Mouse (Mus musculus) lung, embryonic 15.5 days (tissue): ENCODE data around the gene Vps37b. TPM values are rescaled to one million over a fixed set of nuclear protein-coding genes. Genes with fewer than 3 reads are reported as not detected.
"Not testable (repeated sequence)": the region's sequence is repeated elsewhere in the genome, so short reads cannot be mapped to it uniquely, and the experiment has no call there.

Experiments
- ATAC-seq: fragments of 200-750 bp; cut with Nextera tagmentation; 2 replicates; pipeline ENCODE4 v1.8.0; 2017; ENCODE audit warnings: moderate number of reproducible peaks, borderline replicate concordance; ENCODE audit not compliant: low FRiP score, low TSS enrichment; ENCODE audit errors: extremely low read depth
- H3K27ac ChIP-seq: fragments of 300-500 bp; sonication (generic); 2 replicates; pipeline ENCODE4 v1.5.1; 2015; ENCODE audit warnings: moderate library complexity, mild to moderate bottlenecking, inconsistent platforms
- H3K27me3 ChIP-seq: fragments of 300-500 bp; sonication (generic); 2 replicates; pipeline ENCODE4 v1.6.1; 2015; ENCODE audit warnings: inconsistent platforms
- H3K36me3 ChIP-seq: fragments of 300-500 bp; sonication (generic); 2 replicates; pipeline ENCODE4 v1.6.1; 2015; ENCODE audit warnings: inconsistent platforms
- H3K4me1 ChIP-seq: fragments of 300-500 bp; sonication (generic); 2 replicates; pipeline ENCODE4 v1.6.1; 2015; ENCODE audit warnings: inconsistent platforms
- H3K4me2 ChIP-seq: fragments of 300-500 bp; sonication (generic); 2 replicates; pipeline ENCODE4 v1.6.1; 2015; ENCODE audit warnings: inconsistent platforms, mild to moderate bottlenecking, moderate library complexity
- H3K4me3 ChIP-seq: fragments of 300-500 bp; sonication (generic); 2 replicates; pipeline ENCODE4 v1.5.1; 2015; ENCODE audit warnings: mild to moderate bottlenecking, inconsistent platforms
- H3K9ac ChIP-seq: fragments of 300-500 bp; sonication (generic); 2 replicates; pipeline ENCODE4 v1.6.1; 2015; ENCODE audit warnings: inconsistent platforms
- H3K9me3 ChIP-seq: fragments of 300-500 bp; sonication (generic); 2 replicates; pipeline ENCODE4 v1.6.1; 2016; ENCODE audit warnings: inconsistent platforms
- WGBS: fragments of 180-500 bp; shearing (Covaris S2); methylation state at CpG from one replicate; pipeline ENCODE4 v1.1.7; 2015; 5-methylcytosine and 5-hydroxymethylcytosine counted together
- polyA plus RNA-seq: library from polyadenylated mRNA; unstranded; fragments of >200 nt; fragmentation: Nextera tagmentation; extraction: Ambion mirVana; gene quantifications from 2 replicates; pipeline ENCODE4 v1.2.1, GENCODE M21; 2015

Vps37b gene
- polyA plus RNA-seq, 1 experiment from 2014 or later, result 41.3 TPM

- 89% methylated on average over 7 of the region's 7 CpGs for WGBS
- ATAC-seq, result no peak
- Histone ChIP-seq H3K27me3 (no peaks in the 10 kb centered on the region), H3K9ac (no peak overlapping the region), H3K9me3 (no peaks in the 10 kb centered on the region), H3K36me3 (no peaks in the 10 kb centered on the region), H3K4me1 (no peaks in the 10 kb centered on the region), H3K27ac (no peak overlapping the region), H3K4me3 (no peak overlapping the region), H3K4me2 (no peak overlapping the region)
These were observed 26.7 kb upstream of the Vps37b start for GRCm38 (mm10) chr5:124058749-124059148.

GRCm38 (mm10) chr5:124056956-124057355, 24.9 kb upstream of the Vps37b start:
- Histone ChIP-seq H3K4me1 (no peaks in the 10 kb centered on the region), H3K27ac (no peak overlapping the region), H3K36me3 (no peaks in the 10 kb centered on the region), H3K9me3 (no peaks in the 10 kb centered on the region), H3K4me2 (no peak overlapping the region), H3K4me3 (no peak overlapping the region), H3K9ac (no peak overlapping the region), H3K27me3 (no peaks in the 10 kb centered on the region)
- 52% methylated on average over 4 of the region's 4 CpGs for WGBS
- no peak for ATAC-seq

DNA sequence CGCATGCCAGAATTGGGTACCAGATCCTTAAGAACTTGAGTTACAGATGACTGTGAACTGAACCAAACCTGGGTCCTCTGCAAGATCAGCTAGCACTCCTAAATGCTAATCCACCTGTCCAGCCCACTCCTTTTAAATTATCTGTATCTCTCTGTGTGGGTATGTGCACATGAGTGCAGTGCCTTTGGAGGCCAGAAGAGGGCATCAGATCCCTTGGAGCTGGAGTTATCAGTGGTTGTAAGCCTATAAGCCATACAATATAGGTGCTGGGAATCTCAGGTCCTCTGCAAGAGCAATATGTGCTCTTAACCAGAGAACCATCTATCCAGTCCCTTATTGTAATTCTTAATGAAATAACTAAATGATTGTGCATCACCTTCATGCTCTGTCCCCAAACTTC, 24.1 kb upstream of the Vps37b start:
- Histone ChIP-seq H3K27me3 (no peaks in the 10 kb centered on the region), H3K4me3 (no peak overlapping the region), H3K4me2 (no peak overlapping the region), H3K9me3 (no peaks in the 10 kb centered on the region), H3K9ac (no peak overlapping the region), H3K27ac (no peak overlapping the region), H3K36me3 (no peaks in the 10 kb centered on the region), H3K4me1 (no peaks in the 10 kb centered on the region)
- no peak for ATAC-seq
- 100% methylated on average over 1 of the region's 1 CpGs for WGBS

DNA sequence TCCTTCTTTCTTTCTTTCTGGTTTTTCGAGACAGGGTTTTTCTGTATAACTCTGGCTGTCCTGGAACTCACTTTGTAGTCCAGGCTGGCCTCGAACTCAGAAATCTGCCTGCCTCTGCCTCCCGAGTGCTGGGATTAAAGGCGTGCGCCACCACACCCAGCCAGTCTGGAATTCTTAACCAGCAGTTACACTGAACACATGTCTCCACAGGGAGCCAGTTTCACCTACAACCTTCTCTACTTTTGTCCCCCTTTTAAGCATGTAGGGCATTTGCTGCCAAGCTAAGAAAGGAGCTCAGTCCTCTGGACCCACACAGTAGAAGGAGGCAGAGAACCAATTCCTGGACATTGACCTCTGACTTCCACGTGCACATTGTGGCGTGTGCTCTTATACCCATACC, 20.6 kb upstream of the Vps37b start:
- not testable (repeated sequence) for H3K4me2 ChIP-seq, H3K9ac ChIP-seq, H3K27me3 ChIP-seq, H3K36me3 ChIP-seq, ATAC-seq, H3K9me3 ChIP-seq, H3K4me3 ChIP-seq, H3K27ac ChIP-seq
- WGBS, result 95% methylated on average over 7 of the region's 7 CpGs
- peaks cover 14% of the 10 kb centered on the region; the same call in 1 of the 2 replicates for H3K4me1 ChIP-seq

DNA sequence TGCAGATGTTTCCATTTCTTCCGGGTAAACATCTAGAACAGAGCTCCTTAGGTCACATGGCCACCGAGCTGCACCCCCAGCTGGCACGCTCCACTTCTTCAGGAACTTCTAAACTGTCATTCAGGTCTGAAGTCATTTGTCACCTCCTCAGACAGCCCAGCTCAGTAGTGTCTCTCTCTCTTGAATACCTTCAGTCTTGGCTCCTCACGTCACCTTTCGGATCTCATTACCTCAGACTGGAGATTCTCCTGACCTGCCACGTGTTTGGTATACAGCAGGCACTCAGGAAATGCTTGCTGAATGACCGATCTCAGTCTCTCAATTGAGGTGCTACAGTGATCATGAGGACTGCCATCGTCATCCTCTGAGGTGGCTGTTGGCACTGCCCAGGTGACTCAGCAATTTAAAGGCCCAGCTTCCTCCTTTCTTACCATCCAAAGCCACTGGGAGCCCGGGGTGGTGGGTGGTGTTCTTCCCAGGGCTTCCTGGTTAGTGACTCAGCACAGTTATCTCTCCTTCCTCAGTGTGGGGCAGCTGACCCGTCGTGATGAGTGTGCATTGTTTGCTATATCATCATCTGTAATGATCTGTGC, 19.9 kb upstream of the Vps37b start:
- H3K4me1 ChIP-seq, result peaks cover 14% of the 10 kb centered on the region; the same call in 1 of the 2 replicates
- no peak overlapping the region for H3K4me2 ChIP-seq
- 64% methylated on average over 11 of the region's 11 CpGs for WGBS
- H3K27me3 ChIP-seq, result no peaks in the 10 kb centered on the region
- H3K9ac ChIP-seq, result no peak overlapping the region
- no peaks in the 10 kb centered on the region for H3K9me3 ChIP-seq
- H3K27ac ChIP-seq, result no peak overlapping the region
- H3K36me3 ChIP-seq, result no peaks in the 10 kb centered on the region
- no peak overlapping the region for H3K4me3 ChIP-seq
- ATAC-seq, result peak; percentile 40; the same call in 1 of the 2 replicates

GRCm38 (mm10) chr5:124050095-124051050, 18.3 kb upstream of the Vps37b start:
- Histone ChIP-seq H3K4me1 (peaks cover 14% of the 10 kb centered on the region; the same call in 1 of the 2 replicates), H3K4me2 (no peak overlapping the region), H3K4me3 (no peak overlapping the region), H3K36me3 (no peaks in the 10 kb centered on the region), H3K9me3 (no peaks in the 10 kb centered on the region), H3K27ac (peak overlapping the region; percentile 43; the same call in 1 of the 2 replicates), H3K9ac (0 out of 2 replicates have a peak overlapping the region, but pooled peaks have one; percentile 14), H3K27me3 (no peaks in the 10 kb centered on the region)
- ATAC-seq, result no peak
- WGBS, result 47% methylated on average over 14 of the region's 14 CpGs

- 0 out of 2 replicates have a peak overlapping the region, but pooled peaks have one; percentile 14 for H3K9ac ChIP-seq
These were observed 17.4 kb upstream of the Vps37b start for GRCm38 (mm10) chr5:124049249-124050045.

GRCm38 (mm10) chr5:124046741-124047401, 14.8 kb upstream of the Vps37b start:
- ATAC-seq, result no peak
- Histone ChIP-seq H3K27ac (no peak overlapping the region), H3K4me1 (peaks cover 23% of the 10 kb centered on the region)

More at GRCm38 (mm10) chr5:124049249-124050045, 17.4 kb upstream of the Vps37b start:
- Histone ChIP-seq H3K4me2 (no peak overlapping the region), H3K27me3 (no peaks in the 10 kb centered on the region), H3K36me3 (no peaks in the 10 kb centered on the region), H3K27ac (peak overlapping the region; percentile 43; the same call in 1 of the 2 replicates), H3K4me3 (no peak overlapping the region), H3K4me1 (peaks cover 14% of the 10 kb centered on the region; the same call in 1 of the 2 replicates), H3K9me3 (no peaks in the 10 kb centered on the region)
- ATAC-seq, result no peak
- 62% methylated on average over 15 of the region's 15 CpGs for WGBS

DNA sequence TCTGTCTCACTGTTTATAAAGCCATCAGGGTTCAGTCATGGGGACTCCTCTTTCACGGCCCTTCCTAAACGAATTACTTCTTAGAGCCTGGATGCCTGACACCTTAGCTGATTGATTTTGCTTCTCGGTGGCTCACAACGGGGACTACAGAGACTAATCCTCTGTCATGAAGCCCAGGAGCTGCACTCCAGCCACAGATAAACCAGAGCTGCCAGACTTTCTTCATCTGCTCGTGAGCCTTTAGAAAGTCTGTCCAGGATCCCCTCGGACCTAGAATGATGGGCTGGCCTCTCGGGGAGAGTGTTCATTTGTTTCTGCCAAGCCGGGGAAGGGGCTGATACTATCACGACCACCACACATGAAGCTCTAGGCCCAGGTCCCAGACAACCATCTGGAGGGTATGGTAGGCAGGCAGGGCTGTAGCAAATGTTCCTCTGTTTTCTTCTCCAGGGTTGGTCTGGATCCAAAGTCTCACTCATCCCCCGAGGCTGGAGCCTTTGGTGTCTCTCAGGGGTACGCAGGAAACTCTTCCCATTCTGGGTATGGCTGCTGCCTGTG, 13.5 kb upstream of the Vps37b start:
- Histone ChIP-seq H3K27me3 (no peaks in the 10 kb centered on the region), H3K4me3 (no peak overlapping the region), H3K4me2 (no peak overlapping the region), H3K36me3 (no peaks in the 10 kb centered on the region), H3K9me3 (no peaks in the 10 kb centered on the region), H3K4me1 (peaks cover 21% of the 10 kb centered on the region), H3K27ac (no peak overlapping the region), H3K9ac (no peak overlapping the region)
- 32% methylated on average over 11 of the region's 11 CpGs for WGBS
- no peak for ATAC-seq

More at GRCm38 (mm10) chr5:124046741-124047401, 14.8 kb upstream of the Vps37b start:
- Histone ChIP-seq H3K4me3 (no peak overlapping the region), H3K9me3 (no peaks in the 10 kb centered on the region), H3K4me2 (no peak overlapping the region), H3K27me3 (no peaks in the 10 kb centered on the region), H3K9ac (no peak overlapping the region), H3K36me3 (no peaks in the 10 kb centered on the region)
- 69% methylated on average over 7 of the region's 7 CpGs for WGBS

- Histone ChIP-seq H3K9ac (no peak overlapping the region), H3K27me3 (no peaks in the 10 kb centered on the region), H3K4me2 (0 out of 2 replicates have a peak overlapping the region, but pooled peaks have one; percentile 4), H3K36me3 (no peaks in the 10 kb centered on the region), H3K27ac (peak overlapping the region; percentile 25; the same call in 1 of the 2 replicates), H3K9me3 (no peaks in the 10 kb centered on the region), H3K4me3 (no peak overlapping the region), H3K4me1 (peaks cover 9% of the 10 kb centered on the region)
- no peak for ATAC-seq
- WGBS, result 84% methylated on average over 5 of the region's 5 CpGs
These were observed 11.9 kb upstream of the Vps37b start for GRCm38 (mm10) chr5:124043999-124044398.
